In genomic region chr11:35121611-35121959, GRCm38 (mm10) we compare ENCODE assay signal across 8 mouse cellular contexts. TPM values are rescaled to one million over a fixed set of nuclear protein-coding genes. Genes with fewer than 3 reads are reported as not detected.
DNase-seq lines count a peak whose midpoint lies in the region; ATAC-seq and TF ChIP-seq lines count a peak whose summit lies in the region.

No protein-coding gene starts in this region.

- TF ChIP-seq CTCF in lung, embryonic 14.5 days (IDR thresholded peaks at IDR 0.05; ENCODE audit: low read depth): no peak

- no peaks in the 10 kb centered on the region for H3K9me3 ChIP-seq in lung, embryonic 14.5 days (ENCODE audit: low read depth, low read length)
- no peaks in the 10 kb centered on the region for H3K9me3 ChIP-seq in heart, embryonic 15.5 days (replicated peaks)
- no peaks in the 10 kb centered on the region for H3K9me3 ChIP-seq in liver, embryonic 13.5 days (replicated peaks)

- ATAC-seq in lung, embryonic 14.5 days (ENCODE audit: insufficient read depth): no peak
- no peak for ATAC-seq in heart, embryonic 15.5 days (replicated peaks; ENCODE audit: insufficient number of reproducible peaks, insufficient read depth, low FRiP score, low read depth)
- no peak for ATAC-seq in liver, embryonic 13.5 days (ENCODE audit: low read depth)
- ATAC-seq in megakaryocyte-erythroid progenitor cell, adult 5-6 weeks (replicated peaks; ENCODE audit: low FRiP score, low TSS enrichment, poor library complexity, severe bottlenecking): no peak

- peaks cover 28% of the 10 kb centered on the region; the same call in 1 of the 2 replicates for H3K27me3 ChIP-seq in lung, embryonic 14.5 days (ENCODE audit: insufficient read depth, low read length)
- peaks cover 31% of the 10 kb centered on the region for H3K27me3 ChIP-seq in heart, embryonic 15.5 days
- peaks cover 50% of the 10 kb centered on the region for H3K27me3 ChIP-seq in liver, embryonic 13.5 days

- WGBS in lung, embryonic 14.5 days: under 1% methylated on average over 26 of the region's 27 CpGs
- WGBS in heart, embryonic 15.5 days: under 1% methylated on average over 27 of the region's 27 CpGs
- WGBS in liver, embryonic 13.5 days (ENCODE audit: insufficient replicate concordance): 4% methylated on average over 27 of the region's 27 CpGs

- peak overlapping the region; percentile 64 for H3K9ac ChIP-seq in lung, embryonic 14.5 days
- H3K9ac ChIP-seq in heart, embryonic 15.5 days: peak overlapping the region; percentile 62
- no peak overlapping the region for H3K9ac ChIP-seq in liver, embryonic 13.5 days

- H3K4me1 ChIP-seq in lung, embryonic 14.5 days (ENCODE audit: insufficient read depth): peaks cover 18% of the 10 kb centered on the region
- H3K4me1 ChIP-seq in heart, embryonic 15.5 days (replicated peaks): peaks cover 32% of the 10 kb centered on the region
- no peaks in the 10 kb centered on the region for H3K4me1 ChIP-seq in liver, embryonic 13.5 days (replicated peaks)

- H3K36me3 ChIP-seq in lung, embryonic 14.5 days (ENCODE audit: insufficient read depth): no peaks in the 10 kb centered on the region
- H3K36me3 ChIP-seq in heart, embryonic 15.5 days: no peaks in the 10 kb centered on the region
- H3K36me3 ChIP-seq in liver, embryonic 13.5 days: no peaks in the 10 kb centered on the region

- H3K4me2 ChIP-seq in lung, embryonic 14.5 days: peak overlapping the region; percentile 68
- H3K4me2 ChIP-seq in heart, embryonic 15.5 days: peak overlapping the region; percentile 94
- H3K4me2 ChIP-seq in liver, embryonic 13.5 days: peak overlapping the region; percentile 53

- peak; percentile 31 for DNase-seq in lung, embryonic 14.5 days
- no peak for DNase-seq in lung, postnatal 10 days
- DNase-seq in embryo, embryonic 10 days (ENCODE audit: low spot score): peak; percentile 29
- no peak for DNase-seq in liver, embryonic 13.5 days
- DNase-seq in B cell, adult 2 months: no peak
- no peak for DNase-seq in left cerebral cortex, adult 18-20 months (ENCODE audit: low spot score in 2 of 2)

- peak overlapping the region; percentile 70 for H3K4me3 ChIP-seq in lung, embryonic 14.5 days (ENCODE audit: low read depth, low read length)
- H3K4me3 ChIP-seq in heart, embryonic 15.5 days: peak overlapping the region; percentile 72
- H3K4me3 ChIP-seq in liver, embryonic 13.5 days (replicated peaks): peak overlapping the region; percentile 44

- peak overlapping the region; percentile 80 for H3K27ac ChIP-seq in lung, embryonic 14.5 days (ENCODE audit: low read depth)
- H3K27ac ChIP-seq in heart, embryonic 15.5 days: peak overlapping the region; percentile 24
- no peak overlapping the region for H3K27ac ChIP-seq in liver, embryonic 13.5 days

RNA-seq across cellular contexts. Expression of gene Slit3, which starts 0.6 kb away (rescaled TPM):
- polyA plus RNA-seq in lung, embryonic 14.5 days (2014; fragmentation: Nextera tagmentation; extraction: Ambion mirVana): 32.1 and 37.3 TPM in 2 replicates
- 11.3 and 17.6 TPM in 2 replicates for polyA plus RNA-seq in heart, embryonic 15.5 days (2015; fragmentation: Nextera tagmentation; extraction: Ambion mirVana)
- polyA plus RNA-seq in liver, embryonic 13.5 days (2015; fragmentation: Nextera tagmentation; extraction: Ambion mirVana): 0.36 and 0.44 TPM in 2 replicates
- total RNA-seq in megakaryocyte-erythroid progenitor cell, adult 5-6 weeks (2014; fragmentation: Nextera tagmentation): not detected in 2 replicates
- total RNA-seq in megakaryocyte-erythroid progenitor cell, adult 5-6 weeks (2017): not detected in 2 replicates
- total RNA-seq in left cerebral cortex, adult 18-20 months (2021): 10 to 100 TPM; 45.7 to 50.4 TPM

Comparison
In these comparisons a context has a peak if more than half of its experiments do, and no peak if none do; other contexts are left out.
1. DNase-seq: peak in lung, embryonic 14.5 days (single experiment) and embryo, embryonic 10 days (single experiment); none in lung, postnatal 10 days (single experiment), liver, embryonic 13.5 days (single experiment), B cell, adult 2 months (0 of 2) and left cerebral cortex, adult 18-20 months (0 of 2).
2. Peak in every context shown above with its lines, with median percentiles within 50 percentile points of each other: H3K4me2 ChIP-seq and H3K4me3 ChIP-seq.